Mouse (Mus musculus): ENCODE results near the gene Vsx2. TPM values are rescaled to one million over a fixed set of nuclear protein-coding genes. Genes with fewer than 3 reads are reported as not detected.

Gene Vsx2
- polyA plus RNA-seq, 1 experiment from 2014 or later: 8.0 TPM

DNA sequence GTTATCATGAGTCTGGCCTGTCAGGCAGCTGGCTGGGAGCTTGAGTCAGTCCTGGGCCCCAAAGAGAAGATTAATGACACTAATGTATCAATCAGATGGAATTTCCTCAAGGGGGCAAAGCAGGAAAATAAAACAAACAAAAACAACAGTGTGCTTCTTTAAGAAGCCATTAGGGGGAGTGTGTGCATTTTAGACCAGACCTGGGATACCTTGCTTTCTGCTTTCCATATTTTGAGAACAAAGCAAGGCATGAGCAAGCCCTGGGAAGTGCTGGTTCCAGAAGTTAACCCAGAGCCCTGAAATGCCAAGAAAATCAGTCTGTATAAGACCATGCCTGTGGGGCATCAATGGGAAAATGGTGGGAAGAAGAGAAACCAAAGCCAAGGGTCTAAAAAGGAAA lies 51.4 kb downstream of the Vsx2 start:
- Histone ChIP-seq H3K36me3 (ENCODE audit: control insufficient read depth, insufficient read depth, low read length) (no peaks in the 10 kb centered on the region), H3K4me1 (ENCODE audit: control insufficient read depth, insufficient read depth, low read length) (peaks cover 9% of the 10 kb centered on the region; the same call in 1 of the 2 replicates), H3K4me3 (ENCODE audit: low read depth, low read length) (no peak overlapping the region), H3K27ac (ENCODE audit: low read depth, low read length) (no peak overlapping the region; the same call in 1 of the 2 replicates), H3K9ac (replicated peaks; ENCODE audit: low read depth, low read length) (no peak overlapping the region), H3K9me3 (ENCODE audit: control insufficient read depth, low read length) (no peaks in the 10 kb centered on the region), H3K27me3 (ENCODE audit: control insufficient read depth, insufficient read depth, low read length) (no peaks in the 10 kb centered on the region), H3K4me2 (ENCODE audit: low read depth, low read length) (no peak overlapping the region)
- no peak for ATAC-seq (ENCODE audit: low read depth)

DNA sequence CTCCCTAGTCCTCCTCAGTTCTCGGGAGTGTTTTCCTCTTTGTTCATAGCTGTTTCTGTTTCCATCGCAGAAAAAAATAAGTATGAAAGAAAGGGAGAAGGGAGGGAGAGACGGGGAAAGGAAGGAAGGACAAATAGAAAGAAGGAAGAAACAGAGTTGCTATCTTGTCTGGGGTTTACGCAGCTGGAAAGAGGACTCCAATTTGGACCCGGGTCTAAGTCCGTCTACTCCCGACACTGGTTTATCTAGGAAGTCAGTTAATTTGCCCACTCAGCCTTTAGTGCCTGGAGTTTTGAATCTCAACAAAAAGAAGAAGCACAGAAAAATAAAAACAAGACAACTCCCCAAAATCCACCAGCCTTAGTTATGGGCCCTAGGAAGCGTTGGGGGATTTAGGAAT lies 55.0 kb downstream of the Vsx2 start:
- no peak for ATAC-seq (ENCODE audit: low read depth)
- Histone ChIP-seq H3K36me3 (ENCODE audit: control insufficient read depth, insufficient read depth, low read length) (no peaks in the 10 kb centered on the region), H3K27ac (ENCODE audit: low read depth, low read length) (no peak overlapping the region), H3K4me2 (ENCODE audit: low read depth, low read length) (peak overlapping the region; percentile 30; the same call in 1 of the 2 replicates), H3K9ac (replicated peaks; ENCODE audit: low read depth, low read length) (no peak overlapping the region), H3K9me3 (ENCODE audit: control insufficient read depth, low read length) (no peaks in the 10 kb centered on the region), H3K4me1 (ENCODE audit: control insufficient read depth, insufficient read depth, low read length) (peaks cover 9% of the 10 kb centered on the region; the same call in 1 of the 2 replicates), H3K4me3 (ENCODE audit: low read depth, low read length) (no peak overlapping the region), H3K27me3 (ENCODE audit: control insufficient read depth, insufficient read depth, low read length) (no peaks in the 10 kb centered on the region)
- WGBS: 37% methylated on average over 8 of the region's 8 CpGs

DNA sequence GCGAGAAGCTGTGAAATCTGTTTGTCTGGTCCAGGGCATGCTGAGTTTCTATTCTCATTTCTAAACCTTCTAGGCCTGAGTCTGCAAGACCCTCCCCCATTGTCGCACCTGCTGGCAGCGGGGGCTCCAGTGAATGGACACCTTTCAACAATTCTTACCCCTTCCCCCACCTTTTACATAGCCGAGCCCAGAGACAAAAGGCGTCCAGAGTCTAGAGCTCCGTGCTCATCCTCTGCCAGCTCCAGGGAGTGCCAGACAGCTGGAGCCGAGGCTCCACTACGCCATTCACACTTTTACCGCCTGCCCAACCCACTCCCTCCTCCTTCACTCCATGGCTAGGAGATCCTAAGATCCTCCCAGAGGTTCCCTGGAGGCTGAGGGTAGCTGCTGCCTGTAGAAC lies 55.6 kb downstream of the Vsx2 start:
- Histone ChIP-seq H3K4me1 (ENCODE audit: control insufficient read depth, insufficient read depth, low read length) (peaks cover 9% of the 10 kb centered on the region; the same call in 1 of the 2 replicates), H3K27me3 (ENCODE audit: control insufficient read depth, insufficient read depth, low read length) (no peaks in the 10 kb centered on the region), H3K4me2 (ENCODE audit: low read depth, low read length) (peak overlapping the region; percentile 30), H3K27ac (ENCODE audit: low read depth, low read length) (no peak overlapping the region), H3K36me3 (ENCODE audit: control insufficient read depth, insufficient read depth, low read length) (no peaks in the 10 kb centered on the region), H3K9me3 (ENCODE audit: control insufficient read depth, low read length) (no peaks in the 10 kb centered on the region), H3K9ac (replicated peaks; ENCODE audit: low read depth, low read length) (no peak overlapping the region), H3K4me3 (ENCODE audit: low read depth, low read length) (no peak overlapping the region; the same call in 1 of the 2 replicates)
- peak; percentile 38; the same call in 1 of the 2 replicates for ATAC-seq (ENCODE audit: low read depth)
- 5% methylated on average over 9 of the region's 9 CpGs for WGBS

DNA sequence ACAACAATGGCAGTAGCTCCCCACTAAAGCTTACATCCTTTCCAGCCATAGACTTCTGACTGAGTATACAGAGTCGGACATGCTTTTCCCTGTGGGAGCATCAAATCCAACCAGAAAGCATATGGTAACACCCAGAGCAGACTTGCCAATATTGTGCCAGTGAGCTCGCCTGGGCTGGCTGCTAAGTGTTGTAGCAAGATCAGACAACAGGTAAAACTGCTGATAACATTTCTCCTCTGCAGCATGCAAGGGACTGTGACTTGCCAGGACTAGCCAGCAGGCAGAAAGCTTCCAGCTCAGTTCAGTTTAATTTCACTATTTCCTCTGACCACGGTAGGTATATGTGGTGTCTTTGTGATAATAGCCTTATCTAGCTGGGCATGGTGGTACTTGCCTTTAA lies 62.3 kb downstream of the Vsx2 start:
- H3K9me3 ChIP-seq (ENCODE audit: control insufficient read depth, low read length): no peaks in the 10 kb centered on the region
- no peak overlapping the region for H3K4me3 ChIP-seq (ENCODE audit: low read depth, low read length)
- no peaks in the 10 kb centered on the region for H3K27me3 ChIP-seq (ENCODE audit: control insufficient read depth, insufficient read depth, low read length)
- 62% methylated on average over 3 of the region's 3 CpGs for WGBS
- ATAC-seq (ENCODE audit: low read depth): no peak
- no peak overlapping the region for H3K4me2 ChIP-seq (ENCODE audit: low read depth, low read length)
- H3K9ac ChIP-seq (replicated peaks; ENCODE audit: low read depth, low read length): no peak overlapping the region
- no peaks in the 10 kb centered on the region for H3K36me3 ChIP-seq (ENCODE audit: control insufficient read depth, insufficient read depth, low read length)
- H3K27ac ChIP-seq (ENCODE audit: low read depth, low read length): no peak overlapping the region
- no peaks in the 10 kb centered on the region for H3K4me1 ChIP-seq (ENCODE audit: control insufficient read depth, insufficient read depth, low read length)

DNA sequence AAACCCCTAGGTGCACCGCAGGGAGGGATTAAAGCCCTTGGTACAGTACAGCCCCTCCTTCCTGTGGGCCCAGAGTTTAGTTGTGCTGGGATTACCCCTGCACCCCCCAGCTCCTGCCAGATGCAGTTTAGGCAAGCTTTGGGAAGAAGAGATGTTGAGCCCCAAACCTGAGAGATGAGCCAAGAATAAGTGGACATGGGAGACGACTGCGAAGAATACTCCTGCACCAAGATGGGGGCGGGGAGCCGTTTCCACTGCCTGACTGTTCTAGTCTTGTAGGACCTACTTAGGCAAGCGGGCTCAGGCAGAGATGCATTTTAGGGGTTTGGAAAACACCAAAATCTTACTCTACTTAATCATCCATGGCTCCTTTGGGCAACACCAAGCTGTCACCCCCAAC lies 70.7 kb downstream of the Vsx2 start:
- ATAC-seq (ENCODE audit: low read depth): no peak
- H3K36me3 ChIP-seq (ENCODE audit: control insufficient read depth, insufficient read depth, low read length): no peaks in the 10 kb centered on the region
- no peak overlapping the region for H3K27ac ChIP-seq (ENCODE audit: low read depth, low read length)
- no peaks in the 10 kb centered on the region for H3K9me3 ChIP-seq (ENCODE audit: control insufficient read depth, low read length)
- no peak overlapping the region for H3K4me3 ChIP-seq (ENCODE audit: low read depth, low read length)
- H3K4me2 ChIP-seq (ENCODE audit: low read depth, low read length): no peak overlapping the region
- no peak overlapping the region for H3K9ac ChIP-seq (replicated peaks; ENCODE audit: low read depth, low read length)
- WGBS: 8% methylated on average over 6 of the region's 6 CpGs
- H3K4me1 ChIP-seq (ENCODE audit: control insufficient read depth, insufficient read depth, low read length): no peaks in the 10 kb centered on the region
- H3K27me3 ChIP-seq (ENCODE audit: control insufficient read depth, insufficient read depth, low read length): peaks cover 27% of the 10 kb centered on the region

DNA sequence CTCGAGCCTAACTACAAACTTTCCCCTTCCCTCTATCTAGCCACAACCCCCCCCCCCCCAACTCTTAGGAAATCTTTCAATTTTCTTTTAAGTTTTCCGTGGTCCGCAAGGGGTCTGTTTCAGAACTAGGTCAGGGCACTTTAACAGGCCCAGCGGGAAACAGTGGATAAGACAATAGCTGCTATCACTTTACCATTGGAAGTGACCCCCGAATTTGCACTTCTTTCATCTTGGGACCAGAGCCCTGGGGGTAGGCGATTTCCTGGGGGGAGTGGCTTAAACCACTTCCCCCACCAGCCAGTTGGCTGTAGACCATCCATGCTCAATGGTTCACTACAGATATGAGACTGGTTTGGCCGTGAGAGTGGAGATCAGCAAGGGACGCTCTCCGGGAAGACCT lies 71.1 kb downstream of the Vsx2 start, which contains the start of gene Vrtn:
TSS of gene Vrtn (plus strand) at position 366 of the 400 bp plus-strand sequence.
- Histone ChIP-seq H3K4me1 (ENCODE audit: control insufficient read depth, insufficient read depth, low read length) (no peaks in the 10 kb centered on the region), H3K36me3 (ENCODE audit: control insufficient read depth, insufficient read depth, low read length) (no peaks in the 10 kb centered on the region), H3K27me3 (ENCODE audit: control insufficient read depth, insufficient read depth, low read length) (peaks cover 27% of the 10 kb centered on the region), H3K9ac (replicated peaks; ENCODE audit: low read depth, low read length) (no peak within 1 kb of the TSS), H3K27ac (ENCODE audit: low read depth, low read length) (no peak within 1 kb of the TSS), H3K9me3 (ENCODE audit: control insufficient read depth, low read length) (no peaks in the 10 kb centered on the region), H3K4me3 (ENCODE audit: low read depth, low read length) (no peak within 1 kb of the TSS), H3K4me2 (ENCODE audit: low read depth, low read length) (no peak within 1 kb of the TSS)
- no peak for ATAC-seq (ENCODE audit: low read depth)
- WGBS: 6% methylated on average over 9 of the region's 9 CpGs

Other genes starting within 250 kb of the Vsx2 start
- gene Coq6, start 208.1 kb upstream of the Vsx2 start, polyA plus RNA-seq (2014; fragmentation: Nextera tagmentation; extraction: Ambion mirVana): 48.4 and 50.9 TPM in 2 replicates
- gene Fam161b, start 207.9 kb upstream of the Vsx2 start, polyA plus RNA-seq (2014; fragmentation: Nextera tagmentation; extraction: Ambion mirVana): 16.2 and 19.9 TPM in 2 replicates
- gene Entpd5, start 160.7 kb upstream of the Vsx2 start, polyA plus RNA-seq (2014; fragmentation: Nextera tagmentation; extraction: Ambion mirVana): 13.0 and 14.2 TPM in 2 replicates
- 4.0 and 5.2 TPM in 2 replicates for gene Bbof1, start 160.7 kb upstream of the Vsx2 start, polyA plus RNA-seq (2014; fragmentation: Nextera tagmentation; extraction: Ambion mirVana)
- gene Rnf113a2, start 152.6 kb upstream of the Vsx2 start, polyA plus RNA-seq (2014; fragmentation: Nextera tagmentation; extraction: Ambion mirVana): 22.7 and 25.4 TPM in 2 replicates
- gene Aldh6a1, start 118.8 kb upstream of the Vsx2 start, polyA plus RNA-seq (2014; fragmentation: Nextera tagmentation; extraction: Ambion mirVana): 41.7 and 45.1 TPM in 2 replicates
- 30.8 and 35.0 TPM in 2 replicates for gene Lin52, start 118.3 kb upstream of the Vsx2 start, polyA plus RNA-seq (2014; fragmentation: Nextera tagmentation; extraction: Ambion mirVana)
- gene Abcd4, start 47.7 kb downstream of the Vsx2 start, polyA plus RNA-seq (2014; fragmentation: Nextera tagmentation; extraction: Ambion mirVana): 11.2 and 13.1 TPM in 2 replicates
- not detected in 2 replicates for gene Vrtn, start 71.3 kb downstream of the Vsx2 start, polyA plus RNA-seq (2014; fragmentation: Nextera tagmentation; extraction: Ambion mirVana)
- gene Syndig1l, start 129.1 kb downstream of the Vsx2 start, polyA plus RNA-seq (2014; fragmentation: Nextera tagmentation; extraction: Ambion mirVana): 8.0 and 11.2 TPM in 2 replicates
- gene Npc2, start 203.4 kb downstream of the Vsx2 start, polyA plus RNA-seq (2014; fragmentation: Nextera tagmentation; extraction: Ambion mirVana): 46.8 and 57.8 TPM in 2 replicates
- gene Isca2, start 203.5 kb downstream of the Vsx2 start, polyA plus RNA-seq (2014; fragmentation: Nextera tagmentation; extraction: Ambion mirVana): 137 and 146 TPM in 2 replicates

All from neural tube, embryonic 14.5 days (tissue).